Mouse (Mus musculus) cerebellum, adult 2 months (tissue): ENCODE measurements around the gene Ndufa10.

Source experiments
- CTCF ChIP-seq: fragments of 200-500 bp; IDR thresholded peaks from 2 replicates; pipeline ENCODE4 v1.5.1; 2011; ENCODE audit warnings: low read depth, mild to moderate bottlenecking, control low read depth, low read length, moderate library complexity, borderline replicate concordance; ENCODE audit not compliant: insufficient read depth
- POLR2A ChIP-seq: fragments of 200-500 bp; IDR thresholded peaks from 2 replicates; pipeline ENCODE4 v1.6.1; 2011; ENCODE audit warnings: low read length, control low read depth, borderline replicate concordance; ENCODE audit not compliant: insufficient read depth

GRCm38 (mm10) chr1:92405131-92405530, 68.5 kb downstream of the Ndufa10 start:
- TF ChIP-seq CTCF: no peak
- no peak for TF ChIP-seq POLR2A
